Mouse (Mus musculus) layer of hippocampus, postnatal 10 days (tissue): ENCODE results near the gene Leng9. TPM values are rescaled to one million over a fixed set of nuclear protein-coding genes. Genes with fewer than 3 reads are reported as not detected.
A peak's percentile ranks its signal among the peaks of the same experiment; 100 is the strongest.

Experiments used
- DNase-seq, 2 experiments: peaks; one replicate each; pipeline ENCODE4 v3.0.0; 2021; ENCODE audit warnings: low spot score in 2 of 2
- total RNA-seq, 2 experiments: library from RNA; stranded (reverse); gene quantifications; 2 replicates each; pipeline ENCODE4 v1.2.3; 2021

Leng9 gene
- total RNA-seq, 2 experiments from 2014 or later: 4.2 to 5.0 TPM

DNA sequence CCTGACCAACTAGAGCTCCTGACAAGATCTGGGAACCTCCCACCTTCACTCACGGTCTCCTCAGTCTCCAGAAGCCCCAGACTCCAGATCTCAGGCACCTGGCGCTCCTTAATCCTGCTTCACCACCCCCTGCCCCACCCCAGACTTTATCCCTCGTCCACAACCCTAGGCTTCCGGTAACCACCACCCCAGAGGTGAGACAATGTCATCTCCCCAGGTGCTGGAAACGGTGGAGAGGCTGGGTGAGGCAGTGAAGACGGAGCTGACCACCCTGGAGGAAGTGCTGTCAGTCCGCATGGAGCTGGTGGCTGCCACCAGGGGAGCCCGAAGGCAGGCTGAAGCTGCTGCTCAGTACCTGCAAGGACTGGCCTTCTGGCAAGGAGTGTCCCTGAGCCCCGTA is 24.9 kb downstream of the Leng9 start:
- peak in 1 of 2 experiments; percentile 37 for DNase-seq

- no peak for DNase-seq
Observed at GRCm38 (mm10) chr7:4124856-4125255, 25.3 kb downstream of the Leng9 start.

DNA sequence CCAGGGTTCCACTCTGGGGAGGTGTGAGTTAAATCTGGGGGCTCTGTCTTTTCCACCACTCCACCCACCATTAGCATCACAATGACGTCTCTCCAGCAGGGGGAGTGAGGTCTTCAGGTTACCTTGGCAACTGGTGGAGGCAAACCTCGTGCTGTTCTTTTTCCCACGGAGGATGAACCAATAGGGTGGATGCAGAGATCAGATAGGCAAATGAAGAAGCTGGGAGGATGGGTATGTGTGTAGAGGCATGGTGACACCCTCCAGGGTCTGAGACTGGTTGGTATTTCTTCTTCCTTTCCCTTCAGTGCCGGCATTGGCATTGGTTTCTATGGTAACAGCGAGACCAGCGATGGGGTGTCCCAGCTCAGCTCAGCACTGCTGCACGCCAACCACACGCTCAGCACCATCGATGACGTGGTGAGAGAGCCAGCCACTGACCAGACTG is 25.8 kb downstream of the Leng9 start:
- DNase-seq: peak; percentile 84 to 85

DNA sequence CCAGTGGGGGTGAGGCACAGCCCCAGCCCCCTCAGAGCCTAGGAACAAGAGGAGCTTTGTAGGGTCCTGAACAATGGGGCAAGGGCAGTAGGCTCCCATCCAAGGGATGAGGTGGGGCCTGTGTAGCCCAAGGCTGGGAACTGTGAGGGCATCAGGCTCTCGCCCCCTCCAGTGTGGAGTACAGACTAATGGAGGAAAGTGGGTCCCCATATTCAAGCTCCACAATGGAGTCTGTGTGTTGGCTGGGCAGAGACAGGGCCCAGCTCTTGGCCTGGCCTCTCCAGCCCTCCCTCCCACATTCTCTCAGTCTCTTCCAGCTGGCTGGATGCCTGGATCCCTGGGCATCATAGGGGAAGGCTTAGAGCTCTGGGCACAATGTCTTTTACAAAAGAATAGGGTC is 26.4 kb downstream of the Leng9 start:
- peak; percentile 85 to 89 for DNase-seq

DNA sequence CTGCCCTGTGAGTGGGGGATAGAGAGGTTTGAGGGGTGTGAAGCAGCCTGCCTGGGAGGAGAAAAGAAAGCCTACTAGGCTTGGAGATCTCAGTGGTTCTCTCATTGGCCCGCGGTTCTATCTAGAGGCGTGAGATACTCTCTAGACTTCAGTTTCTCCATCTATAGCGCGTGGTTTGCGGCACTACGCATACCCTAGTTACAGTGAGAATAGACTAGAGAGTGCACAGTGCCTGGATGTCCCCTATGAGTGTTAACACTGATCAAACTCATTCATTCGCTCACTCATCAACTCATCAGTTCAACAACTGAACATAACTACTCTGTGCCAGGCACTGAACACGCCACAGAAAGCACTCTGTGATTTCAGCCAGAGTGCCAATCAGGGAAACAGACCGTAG is 27.4 kb downstream of the Leng9 start:
- peak in 1 of 2 experiments; percentile 30 for DNase-seq

DNA sequence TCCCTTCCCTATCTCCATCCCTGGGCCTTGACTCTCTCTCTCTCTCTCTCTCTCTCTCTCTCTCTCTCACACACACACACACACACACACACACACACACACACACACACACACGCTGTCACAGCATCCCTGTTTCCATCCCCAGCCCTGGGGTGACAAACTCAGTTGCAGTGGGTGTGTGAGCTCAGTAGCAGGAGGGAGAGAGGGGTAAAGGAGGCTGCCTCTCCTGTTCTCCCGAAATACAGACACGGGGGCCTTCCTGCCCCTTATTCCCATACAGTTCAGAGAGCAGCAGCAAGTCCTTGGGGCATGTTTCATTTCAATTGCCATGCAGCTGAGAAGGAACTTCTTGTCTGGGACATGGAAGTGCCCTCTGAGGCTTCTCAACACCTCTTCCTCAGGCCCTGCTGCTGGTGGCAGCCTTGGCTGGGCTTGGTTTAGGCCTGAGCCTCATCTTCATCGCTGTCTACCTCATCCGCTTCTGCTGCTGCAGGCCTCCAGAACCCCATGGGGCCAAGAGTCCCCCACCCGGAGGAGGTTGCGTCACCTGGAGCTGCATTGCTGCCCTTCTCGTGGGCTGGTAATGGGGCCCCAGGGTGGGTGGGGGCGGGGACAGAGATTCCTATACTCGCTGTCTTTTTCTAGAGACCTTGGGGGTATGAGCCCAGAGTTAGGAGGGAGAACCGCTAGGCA is 28.0 kb downstream of the Leng9 start:
- DNase-seq: peak in 1 of 2 experiments; percentile 37

DNA sequence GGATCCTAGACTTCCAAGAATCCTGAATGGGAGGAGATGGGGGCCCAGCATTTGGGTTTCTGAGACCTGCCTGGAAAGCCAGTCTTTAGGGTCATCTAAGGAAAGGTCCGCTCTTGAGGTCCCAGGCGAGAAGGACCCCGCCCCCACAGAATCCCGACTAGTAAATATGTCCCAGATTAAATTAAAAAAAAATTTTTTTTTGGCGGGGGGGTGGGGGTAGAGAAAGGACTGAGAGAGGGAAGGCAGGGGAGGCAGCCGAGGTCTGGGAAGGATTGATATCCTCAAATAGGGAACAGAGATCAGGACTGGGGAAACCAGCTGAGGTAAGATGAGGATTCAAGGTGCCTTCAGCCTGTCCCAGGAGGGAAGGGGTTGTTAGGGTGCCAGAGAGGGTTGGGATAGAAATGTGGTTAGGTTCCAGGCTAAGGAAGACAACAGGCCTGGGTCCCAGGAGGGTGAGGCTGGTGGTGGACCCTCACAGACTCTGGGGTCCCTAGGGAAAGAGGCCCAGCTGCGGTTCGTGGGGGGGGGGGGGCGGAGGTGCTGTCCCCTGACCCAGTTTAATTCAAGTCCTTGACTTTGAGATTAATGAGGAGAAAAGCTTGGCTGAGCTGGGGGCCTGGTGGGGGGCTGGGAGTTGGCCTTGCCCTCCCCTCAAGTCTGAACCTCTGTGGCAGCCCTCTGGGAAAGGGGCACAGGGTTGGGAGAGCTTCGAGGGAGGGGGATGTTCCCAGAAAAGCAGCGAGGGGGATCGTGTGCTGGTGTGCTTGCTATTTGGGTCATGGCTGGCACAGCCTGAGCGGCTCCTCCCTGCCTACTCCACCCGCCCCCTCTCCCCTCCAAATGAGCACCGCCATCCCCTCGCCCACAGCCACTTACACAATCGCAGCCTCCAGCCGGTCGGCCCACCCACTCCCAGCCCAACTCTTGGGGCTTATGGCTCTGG is 29.9 kb downstream of the Leng9 start:
- DNase-seq: peak in 1 of 2 experiments; percentile 62

DNA sequence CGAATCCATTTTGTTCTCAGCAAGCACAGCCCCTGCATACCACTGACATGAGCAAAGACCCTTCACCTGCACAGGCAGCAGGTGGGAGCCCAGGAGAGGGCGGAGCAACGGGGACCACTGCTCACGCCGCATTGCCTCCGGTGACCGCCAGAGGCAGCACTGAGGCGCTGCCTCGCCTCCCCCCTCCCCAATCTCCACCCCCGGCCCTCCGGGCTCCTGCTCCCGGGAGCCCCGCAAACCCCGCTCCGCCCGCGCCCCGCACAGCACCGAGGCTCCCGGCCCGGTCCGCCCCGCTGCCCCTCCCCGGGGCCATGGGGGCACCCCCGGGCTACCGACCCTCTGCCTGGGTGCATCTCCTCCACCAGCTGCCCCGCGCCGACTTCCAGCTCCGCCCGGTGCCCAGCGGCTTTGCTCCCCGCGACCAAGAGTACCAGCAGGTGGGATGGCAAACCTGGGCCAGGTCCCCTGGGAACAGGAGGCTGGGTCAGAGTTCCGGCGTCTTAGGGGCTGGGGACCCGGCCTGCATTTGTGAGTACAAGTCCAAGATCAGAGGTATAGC is 30.8 kb downstream of the Leng9 start, which contains the start of gene Ttyh1:
TSS of gene Ttyh1 (plus strand) at position 65 of the 559 bp plus-strand sequence.
- peak; percentile 78 to 84 for DNase-seq

GRCm38 (mm10) chr7:4117050-4117814 is 32.9 kb downstream of the Leng9 start:
- DNase-seq: peak in 1 of 2 experiments; percentile 35

GRCm38 (mm10) chr7:4111766-4112165 is 38.4 kb downstream of the Leng9 start:
- peak; percentile 19 to 22 for DNase-seq

DNA sequence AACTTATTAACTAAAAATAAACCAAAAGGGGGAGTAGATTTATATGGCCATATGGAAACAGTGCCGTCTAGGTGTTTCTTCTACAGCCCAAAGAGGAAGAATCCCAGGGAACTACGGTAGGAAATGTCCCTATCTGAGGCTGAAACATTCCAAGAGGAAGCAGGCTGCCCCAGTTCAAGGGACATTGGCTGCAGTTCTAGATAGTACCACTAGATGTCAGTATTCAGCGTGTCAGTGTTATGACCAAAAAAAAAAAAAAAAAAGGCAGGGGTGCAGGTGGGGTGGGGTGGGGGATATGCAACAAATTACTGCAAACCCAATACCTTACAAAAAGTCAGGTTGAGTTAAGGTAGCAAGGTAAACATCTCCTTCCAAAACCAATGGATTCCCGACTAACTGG is 46.8 kb downstream of the Leng9 start:
- DNase-seq: peak in 1 of 2 experiments; percentile 28

DNA sequence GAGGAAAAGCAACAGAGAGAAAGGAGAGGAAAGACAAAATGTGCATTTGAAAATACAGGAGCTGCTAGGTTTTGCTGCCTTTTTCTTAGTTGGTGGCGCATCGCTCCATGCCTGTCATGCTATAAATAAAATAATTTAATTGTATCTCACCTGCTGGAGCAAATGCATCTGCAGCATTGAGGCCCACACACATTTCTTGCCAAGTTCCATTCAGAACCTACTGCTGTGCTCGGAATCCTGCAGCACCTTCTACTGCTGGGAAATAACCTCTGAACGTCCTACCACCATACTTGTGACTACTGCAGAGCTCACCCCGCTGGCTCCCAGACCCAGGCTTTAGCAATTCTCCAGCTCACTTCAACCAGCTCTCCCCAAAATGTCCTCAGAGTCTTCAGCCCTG is 49.0 kb downstream of the Leng9 start:
- DNase-seq: peak in 1 of 2 experiments; percentile 9

DNA sequence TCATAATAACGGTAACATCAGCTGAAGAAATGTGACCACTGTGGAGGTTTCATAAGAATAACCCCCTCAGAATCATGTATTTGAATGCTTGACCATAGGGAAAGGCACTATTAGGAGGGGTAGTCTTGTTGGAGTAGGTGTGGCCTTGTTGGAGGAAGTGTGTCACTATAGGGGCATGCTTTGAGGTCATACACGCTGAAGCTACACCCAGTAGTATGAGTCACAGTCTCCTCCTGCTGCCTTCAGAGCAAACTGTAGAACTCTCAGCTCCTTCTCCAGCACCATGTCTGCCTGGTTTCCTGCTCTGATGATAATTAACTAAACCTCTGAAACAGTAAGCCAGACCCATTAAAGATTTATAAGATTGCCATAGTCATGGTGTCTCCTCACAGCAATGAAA is 51.3 kb downstream of the Leng9 start:
- DNase-seq: no peak

GRCm38 (mm10) chr7:4098301-4098700 is 51.9 kb downstream of the Leng9 start:
- DNase-seq: no peak

Other genes starting within 250 kb of the Leng9 start
- gene Lilra6, start 234.9 kb downstream of the Leng9 start, total RNA-seq: not detected
- gene Lair1, start 87.2 kb downstream of the Leng9 start, total RNA-seq: 1 to 10 TPM; 4.5 to 5.9 TPM
- gene Ttyh1, start 31.0 kb downstream of the Leng9 start, total RNA-seq: 100 to 1,000 TPM; 610 to 702 TPM
- 100 to 1,000 TPM; 164 to 177 TPM for gene Leng8, start 13.3 kb downstream of the Leng9 start, total RNA-seq
- 1 to 10 TPM; 1.7 to 2.6 TPM for gene Cdc42ep5, start 14.5 kb upstream of the Leng9 start, total RNA-seq
- not detected for gene Lilra5, start 87.4 kb upstream of the Leng9 start, total RNA-seq
- gene Ncr1, start 187.3 kb upstream of the Leng9 start, total RNA-seq: not detected
- under 1 TPM in 1 of 2 experiments, not detected in 1; 0.07 TPM for gene Gp6, start 247.4 kb upstream of the Leng9 start, total RNA-seq